Mouse (Mus musculus): ENCODE measurements around the gene Itch. TPM values are rescaled to one million over a fixed set of nuclear protein-coding genes. Genes with fewer than 3 reads are reported as not detected.
"Not testable (repeated sequence)": the region's sequence is repeated elsewhere in the genome, so short reads cannot be mapped to it uniquely, and the experiment has no call there.

Itch gene
- polyA plus RNA-seq, 1 experiment from 2014 or later: 40.3 TPM

DNA sequence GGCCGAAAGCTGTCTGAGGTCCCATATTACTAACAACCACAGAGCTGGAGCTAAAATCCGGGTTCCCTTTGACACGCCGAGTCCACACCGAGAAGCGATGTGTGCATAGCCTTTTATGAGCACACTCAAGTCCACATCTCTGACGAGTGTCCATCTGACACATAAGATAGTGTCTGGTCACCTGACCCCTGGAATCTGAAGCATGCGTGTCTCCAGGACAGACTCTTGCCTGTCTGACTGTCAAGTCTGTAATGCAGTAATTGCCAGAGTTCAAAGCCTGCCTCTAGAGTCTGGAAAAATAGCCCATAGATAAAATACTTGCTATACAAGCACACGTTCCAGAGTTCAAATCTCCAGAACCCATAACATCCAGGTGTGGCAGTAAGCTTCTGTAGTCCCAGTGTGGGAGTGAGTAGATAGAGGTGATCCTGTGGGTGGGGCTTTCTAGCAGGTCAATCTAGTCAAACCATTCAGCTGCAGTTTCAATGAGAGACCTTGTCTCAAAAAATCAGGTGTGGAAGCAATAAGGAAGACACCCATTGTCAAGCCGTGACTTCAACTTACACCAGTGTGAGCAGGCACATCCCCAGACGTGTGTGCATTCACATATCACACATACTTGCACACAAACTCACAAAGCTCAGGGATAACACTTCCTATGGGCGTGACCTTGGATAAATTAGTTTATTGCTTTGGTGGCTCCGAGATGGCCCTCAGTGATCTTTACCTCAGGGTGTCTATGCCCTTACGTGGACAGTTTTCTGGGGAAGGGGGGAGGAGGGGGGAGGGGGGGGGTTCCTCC, 33.1 kb upstream of the Itch start:
- peak overlapping the region; percentile 94 for H3K27ac ChIP-seq (ENCODE audit: low read length)
- no peaks in the 10 kb centered on the region for H3K27me3 ChIP-seq (replicated peaks; ENCODE audit: control insufficient read depth, insufficient read depth, low read length)
- H3K9me3 ChIP-seq (ENCODE audit: control insufficient read depth, low read length): no peaks in the 10 kb centered on the region
- no peak overlapping the region for H3K4me2 ChIP-seq (ENCODE audit: low read depth, low read length)
- WGBS: 66% methylated on average over 14 of the region's 14 CpGs
- ATAC-seq: peak; percentile 78
- no peak overlapping the region for H3K4me3 ChIP-seq (ENCODE audit: low read length)
- 0 out of 2 replicates have a peak, but pooled peaks cover 10% of the 10 kb centered on the region for H3K4me1 ChIP-seq (ENCODE audit: control insufficient read depth, insufficient read depth, low read length)
- H3K9ac ChIP-seq (ENCODE audit: low read depth, low read length): no peak overlapping the region
- no peaks in the 10 kb centered on the region for H3K36me3 ChIP-seq (ENCODE audit: control insufficient read depth, insufficient read depth, low read length)

GRCm38 (mm10) chr2:155100796-155101259, 32.5 kb upstream of the Itch start:
- H3K9ac ChIP-seq (ENCODE audit: low read depth, low read length): no peak overlapping the region
- H3K27ac ChIP-seq (ENCODE audit: low read length): peak overlapping the region; percentile 94
- H3K27me3 ChIP-seq (replicated peaks; ENCODE audit: control insufficient read depth, insufficient read depth, low read length): no peaks in the 10 kb centered on the region
- no peaks in the 10 kb centered on the region for H3K9me3 ChIP-seq (ENCODE audit: control insufficient read depth, low read length)
- no peak overlapping the region for H3K4me3 ChIP-seq (ENCODE audit: low read length)
- peak; percentile 72 for ATAC-seq
- no peak overlapping the region for H3K4me2 ChIP-seq (ENCODE audit: low read depth, low read length)
- H3K36me3 ChIP-seq (ENCODE audit: control insufficient read depth, insufficient read depth, low read length): no peaks in the 10 kb centered on the region
- WGBS: 56% methylated on average over 3 of the region's 3 CpGs
- H3K4me1 ChIP-seq (ENCODE audit: control insufficient read depth, insufficient read depth, low read length): 0 out of 2 replicates have a peak, but pooled peaks cover 10% of the 10 kb centered on the region

GRCm38 (mm10) chr2:155101761-155102181, 31.5 kb upstream of the Itch start:
- Histone ChIP-seq H3K4me1 (ENCODE audit: control insufficient read depth, insufficient read depth, low read length) (0 out of 2 replicates have a peak, but pooled peaks cover 10% of the 10 kb centered on the region), H3K4me2 (ENCODE audit: low read depth, low read length) (peak overlapping the region; percentile 30; the same call in 1 of the 2 replicates), H3K4me3 (ENCODE audit: low read length) (peak overlapping the region; percentile 16; the same call in 1 of the 2 replicates), H3K36me3 (ENCODE audit: control insufficient read depth, insufficient read depth, low read length) (no peaks in the 10 kb centered on the region), H3K27me3 (replicated peaks; ENCODE audit: control insufficient read depth, insufficient read depth, low read length) (no peaks in the 10 kb centered on the region), H3K27ac (ENCODE audit: low read length) (peak overlapping the region; percentile 94), H3K9ac (ENCODE audit: low read depth, low read length) (peak overlapping the region; percentile 34; the same call in 1 of the 2 replicates), H3K9me3 (ENCODE audit: control insufficient read depth, low read length) (no peaks in the 10 kb centered on the region)
- ATAC-seq: peak; percentile 66
- WGBS: 43% methylated on average over 6 of the region's 6 CpGs

DNA sequence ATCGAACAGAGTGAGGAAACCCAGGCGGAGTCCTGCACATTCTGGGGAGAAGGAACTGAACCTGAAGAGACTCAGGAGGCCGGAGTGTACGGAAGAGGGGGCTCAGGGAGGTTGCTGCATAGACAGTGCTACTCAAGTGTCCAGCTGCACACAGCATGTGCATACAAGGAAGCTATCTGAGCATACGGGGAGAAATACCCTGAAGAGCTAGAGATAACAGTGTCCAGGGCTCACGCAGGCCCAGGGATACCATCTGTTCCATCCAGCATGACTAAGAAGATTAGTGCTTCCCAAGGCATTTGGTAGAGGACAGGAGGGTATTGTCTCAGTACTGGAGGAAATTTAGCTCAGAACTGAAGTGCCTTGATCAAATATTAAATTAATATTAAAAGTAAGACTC, 29.7 kb upstream of the Itch start:
- H3K27ac ChIP-seq (ENCODE audit: low read length): 0 out of 2 replicates have a peak overlapping the region, but pooled peaks have one; percentile 33
- H3K9ac ChIP-seq (ENCODE audit: low read depth, low read length): no peak overlapping the region
- no peaks in the 10 kb centered on the region for H3K27me3 ChIP-seq (replicated peaks; ENCODE audit: control insufficient read depth, insufficient read depth, low read length)
- no peak overlapping the region for H3K4me3 ChIP-seq (ENCODE audit: low read length)
- no peak for ATAC-seq
- 71% methylated on average over 6 of the region's 6 CpGs for WGBS
- no peaks in the 10 kb centered on the region for H3K9me3 ChIP-seq (ENCODE audit: control insufficient read depth, low read length)
- 0 out of 2 replicates have a peak, but pooled peaks cover 10% of the 10 kb centered on the region for H3K4me1 ChIP-seq (ENCODE audit: control insufficient read depth, insufficient read depth, low read length)
- H3K4me2 ChIP-seq (ENCODE audit: low read depth, low read length): no peak overlapping the region
- no peaks in the 10 kb centered on the region for H3K36me3 ChIP-seq (ENCODE audit: control insufficient read depth, insufficient read depth, low read length)

GRCm38 (mm10) chr2:155107276-155107675, 26.0 kb upstream of the Itch start:
- H3K4me1 ChIP-seq (ENCODE audit: control insufficient read depth, insufficient read depth, low read length); ATAC-seq; H3K4me3 ChIP-seq (ENCODE audit: low read length); H3K4me2 ChIP-seq (ENCODE audit: low read depth, low read length); H3K27ac ChIP-seq (ENCODE audit: low read length); H3K9ac ChIP-seq (ENCODE audit: low read depth, low read length); H3K9me3 ChIP-seq (ENCODE audit: control insufficient read depth, low read length); H3K27me3 ChIP-seq (replicated peaks; ENCODE audit: control insufficient read depth, insufficient read depth, low read length); H3K36me3 ChIP-seq (ENCODE audit: control insufficient read depth, insufficient read depth, low read length): not testable (repeated sequence)
- 83% methylated on average over 9 of the region's 9 CpGs for WGBS

DNA sequence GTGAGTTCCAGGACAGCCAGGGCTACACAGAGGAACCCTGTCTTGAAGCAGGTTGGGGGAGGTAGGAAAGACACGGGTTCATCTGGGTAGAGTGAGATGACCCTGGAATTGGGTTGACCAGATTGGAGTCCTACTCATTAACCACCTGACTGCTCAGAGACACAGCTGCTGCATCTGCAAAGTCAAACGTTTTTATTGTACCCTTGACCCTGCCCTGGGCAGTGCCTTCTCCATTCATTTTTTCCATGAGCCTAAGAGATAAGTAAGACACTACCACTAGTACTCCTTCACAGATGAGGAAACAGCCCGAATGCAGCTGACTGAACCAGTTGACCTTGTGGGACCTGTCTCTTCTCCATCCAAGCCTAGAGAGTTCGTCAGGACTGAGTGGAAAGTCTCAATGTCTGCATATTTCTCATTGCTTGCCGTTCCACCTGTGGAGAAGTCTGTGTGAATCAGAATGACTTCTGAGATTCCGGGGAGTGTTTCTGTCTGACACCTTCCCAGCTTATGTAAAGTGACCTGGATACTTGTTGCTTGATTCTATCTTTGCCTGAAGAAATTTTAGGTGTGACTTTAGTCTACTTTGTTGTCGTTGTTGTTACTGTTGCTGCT, 18.0 kb upstream of the Itch start:
- no peaks in the 10 kb centered on the region for H3K36me3 ChIP-seq (ENCODE audit: control insufficient read depth, insufficient read depth, low read length)
- 62% methylated on average over 7 of the region's 7 CpGs for WGBS
- H3K27ac ChIP-seq (ENCODE audit: low read length): no peak overlapping the region
- no peak for ATAC-seq
- no peak overlapping the region for H3K4me3 ChIP-seq (ENCODE audit: low read length)
- no peaks in the 10 kb centered on the region for H3K4me1 ChIP-seq (ENCODE audit: control insufficient read depth, insufficient read depth, low read length)
- no peak overlapping the region for H3K4me2 ChIP-seq (ENCODE audit: low read depth, low read length)
- no peaks in the 10 kb centered on the region for H3K9me3 ChIP-seq (ENCODE audit: control insufficient read depth, low read length)
- H3K27me3 ChIP-seq (replicated peaks; ENCODE audit: control insufficient read depth, insufficient read depth, low read length): no peaks in the 10 kb centered on the region
- H3K9ac ChIP-seq (ENCODE audit: low read depth, low read length): no peak overlapping the region

DNA sequence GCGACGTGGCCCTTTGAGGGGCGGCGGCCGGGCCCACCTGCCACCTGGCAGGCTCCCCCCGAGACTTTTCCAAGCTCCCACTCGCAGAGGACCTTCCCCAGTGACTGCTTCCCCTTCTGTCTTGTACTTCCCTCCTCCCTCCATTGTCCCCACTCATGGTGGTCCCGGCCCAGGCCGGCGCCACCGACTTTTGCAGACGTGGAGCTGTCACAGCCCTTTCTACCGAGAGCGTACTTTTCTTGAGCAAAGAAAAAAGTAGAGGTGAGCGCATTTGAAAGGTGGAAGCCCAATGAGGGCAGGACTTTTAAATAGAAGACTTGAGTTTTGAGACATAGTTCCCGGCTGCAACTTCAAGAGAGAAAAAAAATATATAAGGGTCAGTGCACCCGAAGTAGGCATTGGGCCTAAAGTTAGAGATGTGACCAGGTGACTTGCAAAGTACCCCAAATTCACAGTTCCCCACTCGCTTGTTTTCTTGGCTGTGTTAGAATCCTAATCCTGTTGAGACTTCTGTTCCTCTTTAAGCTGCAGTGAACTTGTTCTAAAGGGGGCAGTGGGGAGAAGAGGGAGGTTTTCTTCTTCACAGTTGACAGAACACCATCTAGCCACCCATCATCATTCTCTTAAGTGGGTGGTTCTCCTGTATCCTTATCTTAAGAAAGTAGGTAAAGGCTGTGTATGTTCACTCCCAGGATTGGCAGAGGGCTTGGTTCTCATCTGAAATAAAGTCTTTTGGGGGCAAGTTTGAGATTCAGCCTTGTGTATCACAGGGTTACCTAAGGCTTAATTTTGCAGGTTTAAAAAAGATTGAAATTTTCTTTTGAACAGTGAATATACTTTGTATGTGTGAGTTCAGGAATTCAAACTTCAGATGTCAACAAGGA, 910 bp downstream of the Itch start:
- peak overlapping the region; percentile 82 for H3K27ac ChIP-seq (ENCODE audit: low read length)
- WGBS: 2% methylated on average over 18 of the region's 18 CpGs
- H3K36me3 ChIP-seq (ENCODE audit: control insufficient read depth, insufficient read depth, low read length): peaks cover 4% of the 10 kb centered on the region
- peak overlapping the region; percentile 97 for H3K4me3 ChIP-seq (ENCODE audit: low read length)
- H3K4me1 ChIP-seq (ENCODE audit: control insufficient read depth, insufficient read depth, low read length): peaks cover 16% of the 10 kb centered on the region
- peak; percentile 45 for ATAC-seq
- no peaks in the 10 kb centered on the region for H3K27me3 ChIP-seq (replicated peaks; ENCODE audit: control insufficient read depth, insufficient read depth, low read length)
- peak overlapping the region; percentile 98 for H3K9ac ChIP-seq (ENCODE audit: low read depth, low read length)
- H3K9me3 ChIP-seq (ENCODE audit: control insufficient read depth, low read length): no peaks in the 10 kb centered on the region
- peak overlapping the region; percentile 48 for H3K4me2 ChIP-seq (ENCODE audit: low read depth, low read length)

DNA sequence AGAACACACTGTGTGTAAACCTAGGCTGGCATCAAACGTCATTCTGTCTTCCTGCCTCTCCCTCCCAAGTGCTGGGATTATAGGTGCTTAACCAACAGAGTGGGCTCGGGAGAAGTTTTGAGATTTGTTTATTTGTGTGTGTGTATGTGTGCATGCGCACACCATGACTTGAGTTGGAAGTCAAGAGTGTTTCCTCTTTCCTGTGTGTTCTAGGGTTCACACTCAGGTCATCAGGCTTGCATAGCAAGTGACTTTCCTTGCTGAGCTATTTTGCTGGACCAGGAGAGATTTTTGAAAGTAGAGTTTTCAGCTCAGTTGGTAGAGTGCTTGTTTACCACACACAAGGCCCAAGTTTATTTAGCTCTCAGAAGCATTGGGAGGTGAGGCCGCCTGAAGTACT, 1.8 kb downstream of the Itch start:
- H3K27me3 ChIP-seq (replicated peaks; ENCODE audit: control insufficient read depth, insufficient read depth, low read length): no peaks in the 10 kb centered on the region
- no peak overlapping the region for H3K27ac ChIP-seq (ENCODE audit: low read length)
- 58% methylated on average over 4 of the region's 4 CpGs for WGBS
- peaks cover 16% of the 10 kb centered on the region for H3K4me1 ChIP-seq (ENCODE audit: control insufficient read depth, insufficient read depth, low read length)
- peaks cover 6% of the 10 kb centered on the region for H3K36me3 ChIP-seq (ENCODE audit: control insufficient read depth, insufficient read depth, low read length)
- ATAC-seq: no peak
- H3K9ac ChIP-seq (ENCODE audit: low read depth, low read length): no peak overlapping the region
- H3K4me3 ChIP-seq (ENCODE audit: low read length): no peak overlapping the region
- peak overlapping the region; percentile 34; the same call in 1 of the 2 replicates for H3K4me2 ChIP-seq (ENCODE audit: low read depth, low read length)
- H3K9me3 ChIP-seq (ENCODE audit: control insufficient read depth, low read length): no peaks in the 10 kb centered on the region

GRCm38 (mm10) chr2:155135534-155135933, 2.2 kb downstream of the Itch start:
- Histone ChIP-seq H3K27me3 (replicated peaks; ENCODE audit: control insufficient read depth, insufficient read depth, low read length) (no peaks in the 10 kb centered on the region), H3K9me3 (ENCODE audit: control insufficient read depth, low read length) (no peaks in the 10 kb centered on the region), H3K4me2 (ENCODE audit: low read depth, low read length) (peak overlapping the region; percentile 34; the same call in 1 of the 2 replicates), H3K9ac (ENCODE audit: low read depth, low read length) (peak overlapping the region; percentile 14; the same call in 1 of the 2 replicates), H3K4me3 (ENCODE audit: low read length) (no peak overlapping the region), H3K36me3 (ENCODE audit: control insufficient read depth, insufficient read depth, low read length) (peaks cover 10% of the 10 kb centered on the region), H3K4me1 (ENCODE audit: control insufficient read depth, insufficient read depth, low read length) (peaks cover 16% of the 10 kb centered on the region), H3K27ac (ENCODE audit: low read length) (no peak overlapping the region)
- no peak for ATAC-seq
- WGBS: 86% methylated on average over 1 of the region's 1 CpGs

Data from intestine, embryonic 16.5 days (tissue).